Mouse (Mus musculus): Measurements from ENCODE around the gene Paqr6.

Gene Paqr6

DNA sequence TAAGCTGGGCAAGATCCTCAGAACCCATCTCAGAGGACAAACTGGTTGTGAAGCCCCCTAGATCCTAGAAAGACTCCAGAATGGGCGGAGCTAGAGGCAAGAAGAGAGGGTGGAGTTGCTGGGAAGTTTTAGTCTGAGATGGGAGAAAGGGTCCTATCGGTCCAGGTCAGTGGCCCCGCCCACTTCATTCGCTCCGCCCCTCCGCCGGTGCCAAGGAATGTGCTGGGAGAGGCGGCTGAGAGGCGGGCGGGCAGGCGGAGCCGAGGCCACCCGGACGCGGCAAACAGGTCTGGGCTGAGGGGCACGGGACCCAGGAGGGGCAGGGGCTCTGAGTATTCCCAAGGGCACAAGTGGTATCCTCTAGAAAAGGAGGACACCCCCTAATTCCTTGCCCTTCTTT is at the start of gene Paqr6:
TSS of gene Paqr6 (plus strand) at position 248 of the 400 bp plus-strand sequence.
- DNase-seq (ENCODE audit: low spot score): peak; percentile 74

DNA sequence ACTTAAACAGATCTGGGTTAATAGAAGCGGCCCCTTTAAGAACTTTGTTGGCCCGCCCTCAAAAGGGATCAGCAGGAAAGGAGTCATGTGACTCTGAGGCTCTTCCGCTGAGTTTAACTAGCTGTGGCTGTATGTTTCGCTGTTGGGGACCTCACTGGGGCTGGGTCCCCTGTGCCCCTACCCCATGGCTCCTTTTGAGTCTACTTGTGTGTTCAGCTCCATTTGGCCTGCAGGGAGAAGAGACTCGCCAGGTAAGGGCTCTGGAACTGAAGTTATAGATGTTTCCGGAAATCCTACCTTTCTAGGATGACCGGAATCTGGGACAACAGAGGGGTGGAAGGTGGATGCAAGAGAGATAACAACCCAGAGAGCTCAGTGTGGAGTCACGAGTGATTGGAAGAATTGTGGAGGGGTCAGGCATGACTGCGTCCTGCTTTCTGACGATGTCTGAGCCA is 39.4 kb upstream of the Paqr6 start, which contains the start of gene Glmp:
TSS of gene Glmp (plus strand) at position 73 of the 455 bp plus-strand sequence.
- peak; percentile 66 for DNase-seq (ENCODE audit: low spot score)

DNA sequence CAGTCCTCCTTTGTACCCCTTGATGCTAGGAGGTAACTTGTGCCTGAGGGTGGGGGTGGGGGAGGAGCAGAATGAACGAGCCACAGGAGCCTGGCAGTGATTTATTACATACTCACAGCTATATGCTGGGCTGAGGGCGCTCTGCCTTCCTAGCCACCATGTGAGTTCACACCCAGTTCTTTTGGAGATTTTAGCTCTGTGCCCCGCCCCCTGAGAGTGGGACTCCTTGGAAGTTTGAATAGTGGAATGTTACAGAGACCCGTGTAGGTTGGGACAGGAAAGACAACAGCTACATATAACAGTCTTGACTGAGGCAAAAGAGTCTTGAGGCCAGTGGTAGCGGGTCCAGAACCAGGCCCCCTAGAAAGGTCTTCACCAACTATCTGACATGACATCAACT is 35.4 kb upstream of the Paqr6 start:
- DNase-seq (ENCODE audit: low spot score): no peak

DNA sequence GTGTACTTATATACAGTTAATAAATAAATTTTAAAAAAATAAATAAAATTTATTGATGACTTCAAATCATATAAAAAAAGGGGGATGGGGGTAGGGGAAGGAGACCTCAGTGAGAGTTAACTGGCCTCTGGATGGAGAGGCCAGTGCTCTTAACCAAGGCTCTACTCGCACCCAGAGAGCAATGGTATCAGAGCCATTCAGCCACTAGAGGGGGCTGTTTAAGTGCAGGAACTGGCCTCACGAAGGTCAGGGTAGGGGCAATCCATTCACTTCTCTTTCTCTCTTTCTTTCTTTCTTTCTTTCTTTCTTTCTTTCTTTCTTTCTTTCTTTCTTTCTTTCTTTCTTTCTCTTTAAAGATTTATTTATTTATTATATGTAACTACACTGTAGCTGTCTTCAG is 33.1 kb upstream of the Paqr6 start:
- DNase-seq (ENCODE audit: low spot score): peak; percentile 56

DNA sequence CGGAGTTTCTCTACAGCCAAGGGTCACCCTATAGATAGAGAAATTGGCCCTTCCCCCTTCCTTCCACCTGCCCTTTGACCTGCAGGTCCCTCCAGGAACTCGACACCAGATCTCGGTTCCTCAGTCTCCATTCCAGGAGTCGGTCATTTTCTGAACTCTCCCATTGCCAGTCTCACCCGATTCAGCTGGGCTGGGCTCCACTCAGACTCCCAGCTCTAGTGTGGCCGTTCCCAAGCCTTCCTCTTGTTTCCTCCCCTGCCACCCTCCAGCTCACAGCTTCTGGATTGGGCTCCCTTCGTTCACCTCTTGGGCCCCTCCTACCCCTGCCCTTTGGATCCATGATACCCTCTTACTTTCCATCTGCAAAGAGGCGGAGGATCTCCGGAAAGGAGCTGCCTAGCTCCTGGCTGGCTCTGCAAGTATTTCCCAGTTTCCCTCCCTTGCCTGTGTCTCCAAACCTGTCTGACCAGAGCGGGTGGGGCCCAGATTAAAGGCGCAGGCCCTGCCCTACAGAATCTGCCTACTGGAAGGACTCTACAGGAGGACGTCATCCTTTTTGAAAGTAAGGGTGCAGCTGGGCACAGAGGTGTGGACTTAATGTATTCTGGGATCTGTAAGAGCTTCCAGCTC is 30.2 kb upstream of the Paqr6 start:
- peak; percentile 52 for DNase-seq (ENCODE audit: low spot score)

DNA sequence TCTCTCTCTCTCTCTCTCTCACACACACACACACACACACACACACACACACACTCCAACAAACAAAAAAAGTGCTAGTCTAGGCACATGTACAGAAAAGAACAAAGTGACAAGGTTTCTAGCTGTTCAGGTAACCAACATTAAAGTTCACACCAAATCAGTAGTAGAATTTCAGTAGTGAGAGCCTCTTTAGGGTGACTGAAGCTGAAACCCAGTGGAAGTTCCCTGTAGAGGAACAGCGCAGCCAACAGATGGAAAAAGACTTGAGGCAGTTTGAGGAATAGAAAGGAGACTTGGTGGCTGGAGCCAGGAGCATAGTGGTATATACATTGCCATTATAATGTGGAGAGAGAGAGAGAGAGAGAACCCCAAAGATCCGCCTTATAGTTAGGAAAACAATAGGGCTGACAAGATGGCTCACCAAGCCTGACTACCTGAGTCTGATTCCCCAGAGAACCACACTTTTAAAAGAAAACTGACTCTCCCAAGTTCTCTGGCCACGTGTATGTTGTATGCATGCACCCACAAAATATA is 29.4 kb upstream of the Paqr6 start:
- DNase-seq (ENCODE audit: low spot score): no peak

DNA sequence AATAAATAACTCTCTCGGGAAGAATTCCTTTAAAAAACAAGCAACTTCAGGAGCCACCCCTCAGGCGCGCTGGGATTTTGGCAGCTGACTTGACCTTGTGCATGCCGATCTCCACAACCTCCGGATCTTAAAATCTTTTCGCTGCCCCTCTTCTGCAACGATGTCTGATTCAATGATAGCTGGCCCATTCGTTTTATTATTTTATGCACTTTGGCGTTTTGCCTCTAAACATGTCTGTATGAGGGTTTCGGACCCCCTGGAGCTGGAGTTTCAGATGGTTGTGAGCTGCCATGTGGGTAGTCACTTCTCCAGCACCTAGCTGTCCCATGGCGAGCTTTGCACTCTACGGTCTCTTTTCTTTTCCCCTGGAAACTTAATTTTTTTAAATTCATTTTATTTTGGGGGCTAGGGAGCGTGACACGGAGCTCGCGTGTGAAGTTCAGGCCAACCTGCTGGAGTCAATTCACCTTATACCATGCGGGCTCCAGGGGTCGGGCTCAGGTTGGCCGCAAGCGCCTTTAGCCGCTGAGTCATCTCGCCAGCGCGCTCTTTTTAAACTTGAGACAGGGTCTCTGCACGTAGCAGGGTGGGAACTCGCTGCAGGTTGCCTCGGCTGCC is 28.8 kb upstream of the Paqr6 start:
- DNase-seq (ENCODE audit: low spot score): no peak

DNA sequence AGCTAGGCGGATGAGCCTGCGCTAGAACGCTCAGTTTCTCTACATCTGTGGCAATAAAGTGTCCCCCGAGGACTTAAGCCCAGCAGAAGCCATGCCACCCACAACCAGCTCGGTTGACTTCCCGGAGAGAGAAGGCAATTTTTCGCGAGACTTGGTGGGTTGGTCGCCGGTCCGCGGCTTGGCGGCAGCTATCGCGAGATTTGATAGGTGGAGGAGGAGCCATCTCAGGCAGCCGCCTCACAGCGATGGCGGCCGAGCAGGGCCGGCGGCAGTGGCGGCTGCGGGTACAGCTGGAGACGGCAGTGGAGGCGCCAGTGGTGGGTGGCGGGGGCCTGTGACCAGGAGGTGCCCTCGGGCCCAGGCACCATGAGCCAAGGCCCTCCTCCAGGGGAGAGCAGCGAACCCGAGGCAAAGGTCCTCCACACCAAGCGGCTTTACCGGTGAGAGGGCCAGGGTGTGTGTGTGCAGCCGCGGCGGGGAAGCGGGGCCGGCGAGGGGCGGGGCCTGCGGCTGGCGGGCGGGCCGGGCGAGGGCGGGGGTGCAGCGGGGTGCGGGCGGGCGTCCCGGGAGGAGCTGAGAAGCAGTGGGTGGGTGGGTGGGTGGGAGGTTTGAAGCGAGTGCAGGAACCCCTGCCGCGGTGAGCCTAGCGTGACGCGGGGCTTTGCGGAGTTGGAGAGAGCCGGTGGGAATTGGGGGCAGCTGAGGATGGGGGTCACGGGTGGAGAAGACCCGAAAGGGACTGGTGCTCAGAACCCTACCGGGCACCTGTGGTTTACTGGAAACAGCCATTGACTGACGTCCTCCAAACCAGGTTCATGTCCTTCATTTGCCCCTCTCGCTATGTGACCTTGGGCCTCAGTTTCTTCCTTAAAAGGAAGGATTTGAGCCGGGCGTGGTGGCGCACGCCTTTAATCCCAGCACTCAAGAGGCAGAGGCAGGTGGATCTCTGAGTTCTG is 28.0 kb upstream of the Paqr6 start, which contains the start of the genes Tmem79 and Smg5:
TSS of gene Tmem79 (minus strand) at position 91 of the 956 bp plus-strand sequence.
TSS of gene Smg5 (plus strand) at position 203 of the 956 bp plus-strand sequence.
- DNase-seq (ENCODE audit: low spot score): peak; percentile 98

DNA sequence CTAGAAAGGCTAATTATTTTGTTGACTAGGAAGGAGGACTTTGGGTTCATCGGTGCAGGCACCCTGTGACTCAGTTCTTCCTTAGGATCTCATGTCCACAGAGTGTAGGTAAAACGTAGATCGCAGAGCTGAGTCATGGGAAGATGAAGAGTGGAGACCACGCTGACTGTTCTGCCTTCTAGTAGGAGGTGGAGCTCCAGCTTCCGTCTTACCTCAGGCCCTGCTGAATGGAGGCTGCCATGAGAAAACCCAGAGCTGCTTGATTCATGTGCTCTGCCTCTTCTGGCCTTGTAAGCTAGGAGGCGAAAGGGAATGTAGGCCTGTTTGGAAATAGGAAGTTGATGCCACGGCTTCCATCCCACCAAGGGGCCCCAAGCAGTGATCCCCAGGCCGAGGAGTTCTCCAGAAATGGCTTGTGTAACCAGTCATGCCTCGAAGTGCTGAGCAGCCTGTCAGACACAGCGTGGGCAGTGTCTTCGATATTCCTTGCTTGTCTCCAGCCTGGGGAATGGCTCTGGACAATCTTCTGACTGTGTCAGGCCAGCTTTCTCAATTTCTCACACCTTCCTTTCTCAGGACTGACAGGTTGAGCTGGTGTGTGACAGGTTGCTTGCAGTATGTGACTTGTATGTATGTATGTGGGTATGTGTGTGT is 26.9 kb upstream of the Paqr6 start:
- no peak for DNase-seq (ENCODE audit: low spot score)

DNA sequence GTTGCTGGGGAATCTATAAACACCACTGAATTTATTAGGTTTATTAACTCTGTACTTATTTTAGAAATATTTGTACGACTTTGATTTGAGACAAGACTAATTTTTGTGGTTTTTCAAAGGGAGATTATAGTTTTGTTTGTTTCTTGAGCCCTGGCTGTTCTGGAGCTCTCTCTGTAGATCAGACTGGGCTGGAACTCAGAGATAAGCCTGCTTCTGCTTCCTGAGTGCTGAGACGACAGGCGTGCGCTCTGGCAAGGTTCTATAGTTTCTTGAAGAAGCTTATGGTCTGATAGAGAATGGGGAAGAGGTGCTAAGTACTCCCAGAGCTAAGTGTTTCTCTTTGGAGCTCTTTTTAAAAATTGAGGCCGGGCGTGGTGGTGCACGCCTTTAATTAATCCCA is 26.1 kb upstream of the Paqr6 start:
- no peak for DNase-seq (ENCODE audit: low spot score)

DNA sequence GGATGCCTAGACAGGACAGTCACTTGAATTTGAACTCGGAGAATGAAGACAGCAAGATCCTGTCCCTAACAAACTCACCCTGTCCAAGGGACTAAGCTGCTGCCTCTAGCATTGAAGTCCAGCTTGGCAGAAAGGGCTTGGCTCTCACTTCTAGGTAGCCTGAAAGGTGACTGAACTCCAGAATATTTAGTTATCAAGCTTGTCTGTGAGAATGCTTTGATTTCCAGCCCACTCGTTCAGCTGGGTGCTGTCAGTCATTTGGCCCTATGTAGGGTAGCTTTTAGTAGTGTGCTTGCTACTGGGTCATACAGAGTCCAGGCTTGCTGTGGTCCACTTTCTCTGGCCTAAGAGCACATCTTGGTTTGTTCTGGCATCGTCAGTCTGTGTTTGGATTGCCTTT is 25.4 kb upstream of the Paqr6 start:
- DNase-seq (ENCODE audit: low spot score): no peak

DNA sequence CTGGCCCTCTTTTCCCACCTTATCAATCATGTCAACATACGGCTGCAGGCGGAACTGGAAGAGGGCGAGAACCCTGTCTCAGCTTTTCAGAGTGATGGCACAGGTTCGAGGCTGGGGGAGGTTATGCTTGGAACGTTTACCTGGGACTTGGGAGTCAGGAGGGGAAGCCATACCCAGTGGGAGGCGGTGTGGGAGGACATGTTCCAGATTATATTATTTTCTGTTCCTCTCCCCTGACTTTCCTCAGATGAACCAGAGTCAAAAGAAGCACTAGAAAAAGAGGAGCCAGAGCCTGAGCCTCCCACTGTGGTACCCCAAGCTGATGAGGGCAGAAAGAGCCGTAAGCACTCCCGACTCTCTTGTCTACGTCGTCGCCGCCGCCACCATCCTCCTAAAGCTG is 13.7 kb upstream of the Paqr6 start:
- no peak for DNase-seq (ENCODE audit: low spot score)

DNA sequence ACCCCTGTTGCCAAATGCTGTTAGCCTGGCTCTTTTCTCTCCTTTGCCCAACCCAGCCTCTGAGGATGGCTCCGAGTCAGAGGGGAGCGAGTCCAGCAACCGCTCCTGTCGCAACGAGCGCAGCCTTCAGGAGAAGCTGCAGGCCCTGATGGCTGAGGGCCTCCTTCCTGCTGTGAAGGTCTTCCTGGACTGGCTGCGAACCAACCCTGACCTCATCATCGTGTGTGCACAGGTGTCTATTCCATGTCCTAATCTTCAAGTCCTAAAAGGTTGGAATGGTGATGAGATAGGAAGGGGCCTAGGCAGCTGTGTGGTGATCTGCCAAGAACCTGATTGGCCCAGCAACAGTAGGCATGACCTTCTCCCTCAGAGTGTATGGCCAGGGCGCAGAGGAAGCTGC is 11.5 kb upstream of the Paqr6 start:
- DNase-seq (ENCODE audit: low spot score): no peak

DNA sequence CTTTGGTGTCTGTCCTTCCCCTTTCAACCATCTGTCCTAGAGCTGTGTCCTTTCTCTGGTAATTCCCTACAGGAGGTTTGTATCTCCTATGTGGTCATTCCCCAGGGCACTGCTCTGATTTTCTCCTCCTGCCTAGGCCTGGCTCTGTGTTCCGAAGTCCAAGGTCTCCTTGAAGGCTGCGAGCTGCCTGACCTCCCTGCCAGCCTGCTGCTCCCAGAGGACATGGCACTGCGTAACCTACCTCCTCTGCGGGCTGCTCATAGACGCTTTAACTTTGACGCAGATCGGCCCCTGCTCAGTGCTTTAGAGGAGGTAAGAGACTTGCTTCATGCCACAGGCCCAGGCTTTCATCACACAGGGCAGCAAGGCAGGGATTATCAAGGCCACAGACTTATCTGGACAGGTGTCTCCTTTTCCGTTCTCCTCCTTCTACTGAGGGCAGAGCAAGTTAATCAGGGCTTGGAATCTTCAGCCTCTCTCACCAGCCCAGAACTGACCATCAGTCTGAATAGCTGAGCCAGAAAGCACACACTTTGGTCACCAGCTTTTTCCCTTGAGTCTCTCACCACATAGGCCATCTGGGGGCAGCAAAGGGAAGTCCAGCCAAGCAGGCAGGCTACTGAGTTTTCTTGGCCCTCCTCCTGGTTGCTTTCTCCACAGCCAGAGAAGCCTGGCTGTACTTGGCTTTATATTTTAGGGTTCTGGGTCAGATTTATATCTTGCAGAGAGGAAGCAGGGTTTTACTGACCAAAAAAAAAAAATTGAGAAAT is 9.8 kb upstream of the Paqr6 start:
- DNase-seq (ENCODE audit: low spot score): no peak

DNA sequence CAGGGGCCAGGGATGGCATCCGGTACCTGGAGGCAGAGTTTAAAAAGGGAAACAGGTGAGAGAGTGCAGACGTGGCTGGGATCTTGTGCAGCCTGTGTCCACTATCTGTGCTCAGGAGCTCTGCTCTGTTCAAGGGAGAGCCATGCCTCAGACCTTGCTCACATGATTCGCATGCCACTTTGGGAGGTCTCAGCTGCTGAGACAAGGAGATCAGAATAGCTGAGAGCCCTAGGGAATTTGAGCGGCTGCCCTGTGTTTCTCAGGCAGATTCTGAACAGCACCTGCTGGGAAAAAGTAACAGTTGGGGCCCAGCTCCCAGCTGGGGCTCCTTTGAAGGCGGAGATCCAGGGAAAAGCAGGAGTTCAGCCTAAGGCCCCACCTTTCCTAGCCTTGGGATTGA is 4.8 kb upstream of the Paqr6 start:
- no peak for DNase-seq (ENCODE audit: low spot score)

DNA sequence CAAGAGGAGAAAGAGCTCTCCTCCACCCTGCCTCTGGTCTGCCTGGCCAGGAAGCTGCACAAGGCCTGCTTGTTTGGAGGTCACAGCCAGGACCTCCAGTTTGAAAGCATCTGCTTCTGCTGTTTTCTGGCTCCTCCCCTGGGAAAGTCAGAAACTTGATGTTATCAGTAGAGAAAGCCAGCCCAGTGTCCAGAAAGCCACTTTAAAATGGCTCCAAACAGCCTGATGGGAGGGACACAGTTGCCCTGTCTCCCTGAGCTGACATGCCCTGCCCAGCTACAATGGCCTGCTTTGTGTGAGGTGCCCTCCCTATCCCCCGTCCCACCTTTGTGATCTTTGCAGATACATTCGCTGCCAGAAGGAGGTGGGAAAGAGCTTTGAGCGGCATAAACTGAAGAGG is 4.4 kb upstream of the Paqr6 start:
- no peak for DNase-seq (ENCODE audit: low spot score)

DNA sequence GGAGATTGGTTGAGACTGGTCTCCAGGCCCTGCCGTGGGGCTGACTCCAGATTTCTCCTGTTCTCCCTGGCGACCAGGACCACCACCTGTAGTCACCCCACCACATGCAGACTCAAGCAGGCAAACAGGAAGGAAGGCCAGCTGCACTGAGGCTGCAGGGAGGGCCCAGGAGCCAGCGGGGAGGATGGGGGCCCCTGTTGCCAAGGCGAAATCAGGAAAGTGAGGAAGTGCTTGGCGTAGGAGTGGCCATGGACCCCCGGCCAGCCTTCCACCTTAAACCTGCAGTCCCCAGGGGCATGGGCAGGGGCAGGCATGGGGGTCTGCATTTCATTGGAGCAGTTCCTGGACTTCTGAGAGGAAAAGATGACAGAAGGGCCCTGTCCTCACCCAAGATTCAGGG is 3.3 kb upstream of the Paqr6 start:
- no peak for DNase-seq (ENCODE audit: low spot score)

DNA sequence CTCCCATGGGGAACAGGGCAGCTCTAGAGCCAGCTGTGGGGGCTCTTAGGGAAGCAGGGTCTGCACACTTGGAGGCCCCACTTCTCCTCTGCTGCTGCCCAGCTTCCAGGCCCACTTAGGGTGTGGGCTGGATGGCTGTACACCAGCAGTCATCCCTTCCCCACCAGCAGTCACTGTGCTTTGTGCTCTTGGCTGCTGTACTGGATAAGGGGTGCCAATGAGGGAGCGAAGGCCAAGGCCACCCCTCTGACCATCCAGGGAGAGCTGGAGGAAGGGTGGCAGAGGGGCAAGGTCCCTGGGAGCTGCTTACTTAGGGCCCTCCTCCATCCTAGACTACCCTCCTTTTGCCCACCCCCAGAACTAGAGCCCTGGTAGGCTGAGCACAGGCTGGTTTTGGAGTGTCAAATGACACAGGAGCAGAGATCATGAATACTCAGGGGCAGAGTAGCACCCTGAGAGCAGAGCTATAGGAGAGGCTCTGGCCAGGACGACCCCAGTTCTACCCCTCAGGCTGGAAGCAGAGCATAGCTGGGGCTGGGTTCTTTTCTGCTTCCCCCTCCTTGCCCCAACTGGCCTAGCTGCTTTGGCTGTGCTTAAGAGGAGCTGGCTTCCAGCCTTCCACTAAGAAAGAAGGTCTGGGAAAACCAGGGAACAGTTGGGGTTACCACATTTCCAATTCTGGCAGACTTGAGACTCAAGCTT is 2.6 kb upstream of the Paqr6 start:
- no peak for DNase-seq (ENCODE audit: low spot score)

DNA sequence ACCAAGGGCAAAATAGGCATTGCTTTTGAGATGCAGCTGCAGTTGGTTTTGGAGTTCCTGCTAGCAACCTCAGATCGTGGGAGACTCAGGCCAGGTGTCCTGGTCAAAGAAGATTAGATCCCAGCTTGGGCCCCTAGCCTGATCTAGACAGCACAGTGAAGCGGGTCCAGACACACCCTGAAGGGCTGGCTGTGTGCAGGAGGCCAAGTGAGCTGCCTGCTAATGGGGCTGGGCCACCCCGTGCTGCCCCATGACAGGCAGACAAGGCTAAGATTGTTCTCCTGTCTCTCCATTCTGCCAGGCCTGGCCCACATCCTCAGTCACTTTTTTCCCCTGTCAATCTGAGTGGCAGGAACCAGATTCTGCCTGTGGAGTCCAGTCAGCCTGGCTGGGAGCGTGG is 684 bp upstream of the Paqr6 start:
- DNase-seq (ENCODE audit: low spot score): peak; percentile 18

DNA sequence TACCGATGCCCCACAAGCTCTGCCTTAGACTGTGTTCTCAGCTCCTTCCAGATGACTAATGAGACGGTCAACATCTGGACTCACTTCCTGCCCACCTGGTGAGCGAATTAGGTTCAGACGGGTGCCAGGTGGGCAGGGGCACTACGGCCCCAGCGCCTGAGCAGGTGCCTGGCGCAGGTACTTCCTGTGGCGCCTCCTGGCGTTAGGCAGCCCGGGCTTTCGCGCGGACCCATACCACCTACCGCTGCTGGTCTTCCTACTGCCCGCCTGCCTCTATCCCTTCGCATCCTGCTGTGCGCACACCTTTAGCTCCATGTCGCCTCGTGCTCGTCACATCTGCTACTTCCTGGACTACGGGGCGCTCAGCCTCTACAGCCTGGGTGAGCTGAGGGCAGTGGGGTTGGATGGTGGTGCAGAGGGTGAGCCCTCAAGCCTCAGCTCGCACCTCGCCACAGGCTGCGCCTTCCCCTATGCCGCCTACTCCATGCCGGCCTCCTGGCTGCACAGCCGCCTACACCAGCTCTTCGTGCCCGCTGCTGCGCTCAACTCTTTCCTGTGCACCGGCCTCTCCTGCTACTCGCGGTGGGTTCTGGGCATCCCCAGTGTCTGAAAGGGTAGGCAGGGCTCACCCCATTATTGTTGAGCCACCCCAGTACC is 1.4 kb downstream of the Paqr6 start:
- DNase-seq (ENCODE audit: low spot score): no peak
